Mouse (Mus musculus) erythroid progenitor cell, adult 5-6 weeks (primary cell): ENCODE measurements around the gene Swsap1. TPM values are rescaled to one million over a fixed set of nuclear protein-coding genes. Genes with fewer than 3 reads are reported as not detected.

Experiments used
- ATAC-seq: replicated peaks from 2 replicates; pipeline ENCODE4 v1.8.0; 2016; ENCODE audit warnings: moderate number of reproducible peaks, mild to moderate bottlenecking, moderate TSS enrichment, inconsistent platforms; ENCODE audit not compliant: poor library complexity, low FRiP score, severe bottlenecking
- total RNA-seq, 2 experiments: library from RNA; stranded (forward) in 1 of 2; stranded (reverse) in 1 of 2; fragments of 150-400 nt in 1 of 2; fragments of 186-747, 209-891 nt in 1 of 2; gene quantifications; 2 replicates each; pipeline versions ENCODE4 v1.2.3 to v1.2.4; 2015 to 2017; ENCODE audit warnings: low replicate concordance in 2 of 2

The Swsap1 gene
- total RNA-seq, 2 experiments from 2014 or later: 0.42 TPM; not detected in 1

DNA sequence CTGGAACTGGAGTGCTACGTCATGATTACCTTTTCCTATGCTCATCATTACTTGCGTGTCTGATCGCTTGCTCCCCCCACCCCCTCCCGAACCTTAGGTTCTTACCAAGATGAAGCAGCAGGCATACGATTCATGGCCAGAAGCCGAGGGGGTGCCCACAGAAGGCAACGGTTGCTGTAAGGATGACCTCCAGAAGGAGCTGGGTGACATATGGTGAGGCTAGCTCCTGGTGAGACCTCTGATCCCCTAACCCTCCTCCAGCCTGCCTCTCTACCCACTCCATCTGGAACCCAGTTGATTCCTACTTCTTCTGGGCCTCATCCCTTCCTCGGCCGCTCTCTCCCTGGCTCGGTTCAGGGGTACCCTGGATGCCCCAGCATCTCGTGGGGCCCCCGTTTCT, 21.5 kb upstream of the Swsap1 start:
- no peak for ATAC-seq

DNA sequence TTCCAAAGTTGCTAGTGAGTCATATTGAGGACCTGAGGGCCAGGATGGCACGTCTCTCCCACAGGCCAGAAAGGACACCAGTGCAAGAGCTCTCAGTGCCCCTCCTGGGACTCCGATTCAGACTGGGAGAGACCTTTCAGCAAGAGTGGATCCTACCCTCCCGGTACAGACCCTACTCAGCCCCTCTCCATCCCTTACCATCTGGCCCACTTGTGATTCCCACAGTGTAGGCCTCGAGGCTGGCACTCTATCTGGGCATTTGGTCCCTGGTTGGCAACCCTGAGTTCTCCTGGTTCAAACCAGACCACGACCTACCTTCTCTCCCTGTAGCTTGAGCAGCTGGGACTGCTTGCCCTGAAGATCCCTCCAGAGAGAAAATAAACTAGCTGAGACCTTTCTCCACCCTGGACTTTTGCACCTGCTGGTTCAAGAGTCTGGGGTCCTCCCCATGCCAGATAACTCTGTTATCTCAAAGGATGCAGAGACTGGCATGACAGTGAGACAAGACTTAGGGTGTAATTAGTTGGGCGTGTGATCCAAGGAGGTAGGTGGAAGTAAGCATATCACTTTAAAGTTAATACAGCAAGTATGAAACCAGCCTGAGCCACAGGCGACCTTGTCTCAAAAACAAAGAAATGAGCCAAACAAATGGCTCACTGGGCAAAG, 20.0 kb upstream of the Swsap1 start:
- ATAC-seq: no peak

DNA sequence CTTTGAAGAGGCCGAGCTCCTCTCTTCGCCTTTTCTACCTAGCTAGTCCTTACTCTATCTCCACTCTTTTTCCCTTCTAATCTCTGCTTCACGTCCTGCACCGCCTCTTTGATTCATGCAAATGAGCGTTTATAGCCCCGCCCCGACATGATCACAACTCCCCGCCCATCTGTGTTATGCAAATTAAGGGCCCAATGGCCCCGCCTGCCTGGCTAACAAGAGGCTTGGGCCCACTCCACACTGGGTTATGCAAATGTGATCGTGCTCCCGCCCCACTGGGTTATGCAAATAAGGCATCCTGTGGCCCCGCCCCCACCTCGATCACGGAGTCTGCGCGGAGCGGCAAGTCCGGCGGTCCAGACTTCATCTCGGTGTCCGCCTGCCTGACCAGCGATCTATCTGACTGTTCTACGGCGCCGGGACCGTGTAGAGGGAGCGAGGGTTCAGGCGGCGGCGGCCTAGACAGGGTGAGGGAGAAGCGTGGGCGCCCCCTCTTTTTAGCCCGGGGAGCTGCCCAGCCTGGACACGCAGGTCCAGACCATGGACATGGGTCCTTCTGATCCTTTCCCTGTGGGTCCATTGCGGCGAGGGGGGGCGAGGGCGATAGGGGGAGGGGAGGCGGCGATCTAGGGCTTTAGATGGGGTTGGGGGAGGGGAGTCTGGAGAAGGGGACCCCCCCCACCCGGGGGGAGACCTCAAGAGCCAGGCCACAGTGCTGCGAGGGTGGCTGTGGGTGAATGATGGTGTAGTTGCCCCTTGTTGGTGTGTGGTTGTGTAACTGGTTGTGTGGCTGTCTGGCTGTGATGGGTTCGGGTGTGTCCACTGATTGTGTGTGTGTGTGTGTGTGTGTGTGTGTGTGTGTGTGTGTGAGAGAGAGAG, 18.6 kb upstream of the Swsap1 start, which contains the start of gene Plppr2:
Gene Plppr2, plus strand, starts transcription at position 342 of the 879 bp plus-strand sequence.
- ATAC-seq: peak; percentile 66; the same call in 1 of the 2 replicates

DNA sequence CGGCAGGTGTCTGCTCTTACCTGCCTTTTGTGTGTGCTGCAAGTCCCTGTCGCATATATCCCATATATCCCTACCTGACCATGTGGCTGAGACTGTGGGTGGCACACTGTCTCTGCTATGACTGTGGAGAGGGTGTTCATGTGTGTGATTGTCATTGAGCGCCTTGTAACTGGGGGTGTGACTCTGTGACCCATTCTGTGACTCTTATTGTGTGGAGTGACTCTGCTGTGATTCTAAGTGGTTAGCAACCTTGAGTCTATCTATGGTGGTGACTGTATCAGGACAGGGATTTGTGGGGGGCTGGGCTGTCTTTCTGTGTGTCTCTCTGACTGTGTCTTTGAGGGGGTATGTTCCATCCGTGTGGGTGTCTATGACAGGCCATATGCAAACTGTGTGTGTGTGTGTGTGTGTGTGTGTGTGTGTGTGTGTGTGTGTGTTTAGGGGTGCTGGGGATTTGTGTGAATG, 17.8 kb upstream of the Swsap1 start:
- no peak for ATAC-seq

DNA sequence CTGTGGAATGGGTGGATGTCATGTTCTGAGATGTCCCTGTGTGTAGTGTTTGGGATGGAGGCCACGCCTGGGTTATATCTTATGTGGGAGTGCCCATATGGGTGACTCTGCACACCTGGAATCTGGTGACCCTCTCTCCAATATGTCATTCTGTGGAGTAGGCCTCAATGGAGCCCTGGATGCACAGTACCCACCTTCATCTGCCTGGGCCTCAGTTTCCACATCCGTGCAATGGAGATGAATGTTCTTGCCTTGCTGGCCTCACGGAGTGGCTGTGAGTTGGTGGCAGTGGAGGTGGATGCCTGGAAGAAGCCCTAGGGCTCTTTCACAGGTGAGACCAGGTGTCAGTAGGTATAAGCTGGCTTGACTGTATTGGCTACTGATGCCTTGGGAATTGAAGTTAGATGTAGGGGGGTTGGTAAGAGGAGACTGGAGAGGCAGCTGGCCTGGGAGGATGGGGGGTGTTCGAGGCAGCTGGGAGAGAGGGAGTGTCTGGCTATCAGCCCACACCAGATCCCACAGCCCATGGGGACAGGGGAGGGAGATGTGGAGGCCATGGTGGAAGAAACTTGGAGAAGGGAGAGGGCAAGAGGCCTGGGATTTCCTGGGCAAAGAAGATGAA, 17.2 kb upstream of the Swsap1 start:
- no peak for ATAC-seq

DNA sequence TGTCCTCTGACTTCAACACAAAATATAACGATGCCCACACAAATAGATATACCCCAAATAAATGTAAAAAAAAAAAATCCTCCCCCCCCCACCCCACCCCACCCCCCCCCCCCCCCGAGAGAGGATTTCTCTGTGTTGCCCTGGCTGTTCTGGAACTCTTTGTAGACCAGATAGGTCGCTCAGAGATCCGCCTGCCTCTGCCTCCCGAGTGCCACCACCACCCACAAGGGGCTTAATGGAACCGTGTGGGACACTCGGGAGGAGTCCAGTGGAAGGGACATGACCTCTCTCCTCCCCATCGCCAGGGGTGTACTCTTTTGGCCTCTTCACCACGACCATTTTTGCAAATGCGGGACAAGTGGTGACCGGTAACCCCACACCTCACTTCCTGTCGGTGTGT, 12.5 kb upstream of the Swsap1 start:
- ATAC-seq: no peak

DNA sequence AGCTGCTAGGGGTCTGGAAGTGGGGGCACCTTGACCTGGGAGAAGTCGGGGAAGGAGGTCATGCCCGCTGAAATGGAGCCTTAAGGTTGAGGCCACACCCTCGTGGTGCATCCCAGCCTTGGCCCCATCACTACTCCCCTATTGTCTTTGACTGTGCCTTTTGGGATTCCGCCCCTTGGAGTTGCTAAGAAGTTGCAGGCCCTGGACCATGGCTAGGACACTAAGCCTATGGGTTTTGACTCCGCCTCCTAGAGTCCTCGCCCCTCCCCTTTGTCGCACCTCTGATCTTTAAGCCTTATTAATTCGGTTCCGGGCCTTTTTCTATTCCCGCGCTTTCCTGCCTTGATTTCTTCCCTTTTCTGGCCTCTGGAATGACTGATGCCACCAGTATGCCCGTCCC, 11.9 kb upstream of the Swsap1 start:
- no peak for ATAC-seq

DNA sequence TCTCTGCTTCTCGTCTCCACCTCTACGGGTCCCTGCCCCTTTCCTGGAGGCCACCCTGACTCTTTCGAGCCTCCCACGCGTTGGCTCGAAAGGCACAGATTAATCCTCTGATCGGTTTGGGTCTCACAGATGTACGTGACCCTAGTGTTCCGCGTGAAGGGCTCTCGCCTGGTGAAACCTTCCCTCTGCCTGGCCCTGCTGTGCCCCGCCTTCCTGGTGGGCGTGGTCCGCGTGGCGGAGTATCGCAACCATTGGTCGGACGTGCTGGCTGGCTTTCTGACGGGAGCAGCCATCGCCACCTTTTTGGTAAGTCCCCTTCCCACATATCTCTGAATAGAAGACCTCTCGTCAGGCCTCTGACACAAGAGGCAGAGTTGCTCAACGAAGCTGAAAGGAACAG, 11.3 kb upstream of the Swsap1 start:
- no peak for ATAC-seq

DNA sequence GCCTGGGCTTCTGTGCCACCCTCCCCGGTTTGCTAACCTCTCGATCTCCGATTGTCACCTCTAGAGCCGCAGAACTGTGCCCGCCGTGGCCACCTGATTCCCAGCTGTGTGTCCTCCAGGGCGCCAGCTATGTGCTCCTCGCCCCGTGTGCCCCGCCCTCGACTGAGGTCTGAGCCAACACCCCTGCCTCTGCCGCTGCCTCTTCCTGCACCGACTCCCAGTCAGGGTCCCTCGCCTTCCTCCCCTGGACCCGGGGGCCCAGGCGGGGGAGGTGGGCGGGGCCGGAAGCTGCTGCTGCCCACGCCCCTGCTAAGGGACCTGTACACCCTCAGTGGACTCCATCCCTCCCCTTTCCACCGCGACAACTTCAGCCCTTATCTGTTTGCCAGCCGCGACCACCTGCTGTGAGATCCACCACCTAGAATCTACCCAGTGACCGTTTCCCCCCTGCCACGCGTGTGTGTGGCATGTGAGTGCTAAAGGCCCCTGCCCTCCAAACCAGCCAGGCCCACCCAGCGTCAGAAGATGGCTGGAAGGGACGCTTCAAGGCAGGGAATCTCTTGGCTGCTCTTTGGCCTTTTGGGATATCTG, 7.9 kb upstream of the Swsap1 start:
- ATAC-seq: no peak

DNA sequence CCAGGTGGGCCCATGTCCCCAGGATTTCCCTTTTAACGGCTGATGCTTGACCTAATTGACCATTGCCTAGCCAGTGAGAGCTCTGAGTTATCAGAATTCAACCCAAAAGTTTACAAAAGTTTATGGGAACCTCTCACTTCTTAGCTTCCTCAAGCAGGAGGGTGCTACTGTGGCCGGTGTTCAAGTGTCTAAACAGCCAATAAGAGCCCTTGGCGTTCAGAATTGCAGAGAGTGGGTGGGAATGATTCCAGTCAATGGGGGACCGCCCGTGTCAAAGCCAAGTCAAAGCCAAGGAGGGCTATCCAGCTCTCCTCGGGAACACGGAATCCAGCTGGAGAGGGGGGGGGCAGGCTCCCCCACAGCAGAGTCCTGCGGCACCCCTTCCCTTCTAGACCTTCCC, 7.4 kb upstream of the Swsap1 start:
- ATAC-seq: no peak

DNA sequence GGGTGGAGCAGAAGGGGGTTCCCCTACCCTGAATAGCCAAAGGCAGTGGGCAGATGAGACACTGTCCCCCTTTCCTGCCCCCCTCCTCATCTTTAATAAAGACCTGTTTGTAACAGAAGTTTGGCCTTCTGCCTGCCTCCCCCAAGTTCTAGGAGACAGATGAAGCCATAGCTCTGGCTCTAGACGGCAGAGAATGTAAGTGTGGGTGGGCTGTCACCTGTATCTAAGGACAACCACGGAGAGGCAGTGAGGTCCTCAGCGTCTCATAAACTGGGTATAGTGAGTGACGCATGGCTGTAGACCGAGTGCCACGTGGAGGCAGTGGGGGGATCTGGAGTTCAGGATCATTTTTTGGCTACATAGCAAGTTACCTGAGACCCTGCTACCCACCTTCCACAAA, 6.8 kb upstream of the Swsap1 start:
- no peak for ATAC-seq

DNA sequence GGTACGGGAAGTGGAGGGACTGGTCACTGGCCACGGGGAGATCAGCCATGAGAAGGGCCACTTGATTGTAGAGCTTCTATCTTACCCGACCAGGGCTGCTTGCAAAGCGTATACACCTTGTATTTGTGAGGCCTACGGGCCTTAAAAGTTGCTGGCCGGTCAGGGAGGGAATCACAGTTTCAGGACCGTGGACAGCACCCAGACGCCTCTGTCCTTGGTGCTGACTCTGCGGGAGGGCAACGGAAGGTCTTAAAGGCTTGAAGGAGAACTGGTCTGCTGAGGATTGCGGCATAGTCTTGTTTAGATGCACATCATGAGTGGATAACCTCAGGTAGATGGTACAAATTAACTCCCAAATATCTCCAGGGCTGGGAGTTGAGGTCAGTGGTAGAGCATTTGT, 5.2 kb upstream of the Swsap1 start:
- ATAC-seq: peak; percentile 43; the same call in 1 of the 2 replicates

DNA sequence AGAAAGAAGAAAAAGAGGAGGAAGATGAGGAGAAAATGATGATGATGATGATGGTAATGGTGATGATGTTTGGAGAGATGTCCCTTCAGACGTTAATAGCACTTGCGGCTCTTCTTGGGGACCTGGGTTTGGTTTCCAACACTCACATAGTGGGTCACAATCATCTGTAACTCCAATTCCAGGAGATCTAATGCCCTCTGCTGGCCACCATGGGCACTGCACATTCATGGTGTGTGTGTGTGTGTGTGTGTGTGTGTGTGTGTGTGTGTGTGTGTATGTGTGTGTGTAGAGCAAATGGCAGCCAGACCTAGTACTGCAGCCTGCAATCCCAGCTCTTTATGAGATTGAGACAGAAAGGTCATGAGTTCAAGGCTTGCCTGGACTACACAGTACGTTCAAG, 3.6 kb upstream of the Swsap1 start:
- no peak for ATAC-seq

DNA sequence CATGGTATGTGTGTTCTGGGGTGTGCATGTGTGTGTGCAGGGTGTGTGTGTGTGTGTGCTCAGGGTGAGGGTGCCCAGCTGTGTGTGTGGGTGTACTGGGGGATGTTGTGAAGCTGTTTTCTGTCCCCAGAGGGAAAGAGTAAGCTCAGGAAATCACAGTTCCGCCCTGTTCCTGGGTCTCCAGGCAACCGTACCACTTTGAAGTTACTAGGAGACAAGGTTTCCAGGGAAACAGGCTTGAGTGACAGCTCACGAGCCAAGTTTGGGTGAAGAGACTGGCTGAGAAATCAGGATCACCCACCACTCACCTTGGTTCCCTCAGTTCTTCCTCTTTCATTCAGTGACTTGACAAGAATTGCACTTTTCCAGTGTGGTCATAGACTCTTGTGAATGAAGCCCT, 2.0 kb upstream of the Swsap1 start:
- no peak for ATAC-seq

DNA sequence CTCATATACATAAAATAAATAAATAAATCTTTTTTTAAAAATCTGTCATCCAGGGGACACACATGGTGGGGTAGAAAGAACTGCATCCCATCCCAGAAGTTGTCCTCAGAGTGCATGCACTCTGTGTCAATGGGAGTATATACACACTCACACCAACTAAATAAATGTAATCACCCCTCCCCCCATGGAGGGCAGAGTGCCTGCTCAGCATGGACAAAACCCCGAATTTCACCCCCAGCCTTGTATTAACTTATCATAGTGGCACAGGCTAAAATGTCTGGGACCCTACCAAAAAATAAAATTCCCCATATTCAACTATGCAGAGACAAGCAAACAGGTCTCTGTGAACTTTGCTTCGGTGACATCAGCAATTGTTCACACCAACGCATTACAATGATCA, 920 bp upstream of the Swsap1 start:
- ATAC-seq: no peak

DNA sequence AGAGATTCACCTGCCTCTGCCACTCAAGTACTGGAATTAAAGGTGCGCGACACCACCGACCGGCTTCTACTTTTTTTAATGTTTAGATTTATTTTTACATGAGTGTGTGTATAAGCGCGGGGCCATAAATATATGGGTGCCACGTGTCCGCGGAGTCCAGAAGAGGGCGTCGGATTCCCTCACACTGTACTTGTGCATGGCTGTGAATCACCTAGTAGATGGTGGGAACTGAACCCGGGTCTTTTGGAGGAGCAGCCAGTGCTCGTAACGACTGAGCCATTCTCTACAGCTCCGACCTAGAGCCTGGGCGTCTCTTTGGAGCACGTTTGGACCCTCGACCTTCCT, 358 bp upstream of the Swsap1 start:
- peak; percentile 60 for ATAC-seq

DNA sequence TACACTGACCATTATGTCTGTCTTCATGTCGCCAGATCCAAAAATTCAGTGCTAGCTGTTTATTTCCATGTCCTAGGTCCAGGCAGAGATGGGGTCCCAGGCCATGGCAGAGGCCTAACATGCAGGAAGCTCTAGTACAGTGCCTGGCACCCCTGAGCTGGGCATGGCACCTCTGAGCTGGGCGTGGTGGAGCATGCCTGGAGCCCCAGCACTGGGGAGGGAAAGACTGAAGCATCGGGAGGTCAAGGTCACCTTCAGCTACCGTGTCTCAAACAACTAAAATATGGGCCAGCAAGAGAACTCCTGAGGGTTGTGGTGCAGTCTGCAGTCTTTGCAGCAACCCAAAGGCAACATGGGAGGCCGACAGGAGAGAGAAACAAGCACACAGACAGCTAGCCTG, 2.8 kb downstream of the Swsap1 start:
- ATAC-seq: no peak

DNA sequence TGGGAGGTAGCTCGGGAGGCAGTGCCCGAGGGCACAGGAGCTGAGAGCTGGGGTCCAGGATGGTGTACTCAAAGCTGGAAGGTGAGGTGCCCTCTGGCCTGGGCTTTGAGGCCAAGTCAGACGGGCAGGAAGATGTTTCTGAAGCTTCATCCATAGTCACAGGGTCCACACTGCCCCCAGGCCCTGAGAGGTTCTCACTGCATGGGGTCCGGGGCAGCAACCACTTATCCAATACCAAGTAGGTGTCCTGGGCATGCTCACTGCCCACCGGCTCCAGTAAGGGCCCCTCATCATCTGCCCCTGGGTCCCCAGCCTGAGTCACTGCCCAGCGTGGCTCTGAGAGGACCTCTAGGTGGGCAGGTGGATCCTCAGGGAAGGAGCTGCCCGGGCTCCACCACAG, 3.7 kb downstream of the Swsap1 start:
- ATAC-seq: no peak

DNA sequence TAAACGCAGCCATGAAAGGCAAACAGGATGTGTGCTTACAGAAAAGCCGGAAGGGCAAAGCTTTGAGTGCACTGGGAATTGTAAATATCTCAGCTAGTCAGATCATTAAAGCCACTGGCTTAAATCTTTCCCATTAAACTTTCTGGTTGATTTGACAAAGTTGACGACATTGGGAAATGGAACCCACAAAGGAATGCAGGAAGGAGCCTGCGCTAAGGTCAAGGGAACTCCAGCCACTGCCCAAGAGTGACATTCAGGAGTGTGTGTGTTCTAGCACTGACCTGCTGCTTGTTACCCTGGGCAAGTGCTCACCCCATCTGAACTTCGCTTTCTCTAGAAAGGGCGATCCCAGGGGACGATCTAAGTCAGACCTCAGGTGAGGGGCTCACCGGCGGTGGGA, 4.6 kb downstream of the Swsap1 start:
- no peak for ATAC-seq

DNA sequence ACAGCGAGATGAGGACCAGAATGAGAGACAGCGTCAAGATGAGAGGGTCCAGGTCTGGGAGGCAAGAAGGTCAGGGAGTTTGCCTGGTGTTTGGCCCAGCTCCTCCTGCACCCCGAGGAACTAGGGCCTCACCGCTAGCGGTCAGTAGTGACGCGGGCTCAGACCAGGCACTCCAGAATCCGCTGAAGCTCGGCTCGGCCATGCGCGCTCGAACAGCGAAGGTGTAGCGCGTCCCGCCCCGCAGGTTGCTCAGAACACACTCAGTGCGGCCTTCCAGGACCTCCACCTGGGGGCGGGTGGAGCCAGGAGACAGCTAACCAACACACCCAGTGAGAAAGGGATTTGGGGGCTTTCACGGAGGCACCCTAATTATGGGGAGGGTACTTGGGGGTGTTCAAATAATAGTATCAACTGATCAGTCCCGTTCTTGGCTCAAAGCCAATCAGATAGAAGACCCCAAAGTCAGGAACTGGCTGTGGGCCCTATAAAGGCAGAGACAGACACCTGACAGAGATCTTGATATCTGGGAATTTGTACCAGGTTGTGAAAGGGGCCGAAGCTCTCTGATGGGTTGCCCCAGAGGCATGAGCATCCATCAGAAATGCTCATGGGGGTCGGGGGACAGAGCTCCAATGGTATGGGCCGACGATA, 5.1 kb downstream of the Swsap1 start:
- no peak for ATAC-seq
